Mouse (Mus musculus): ENCODE data around the gene Psmg4. TPM values are rescaled to one million over a fixed set of nuclear protein-coding genes. Genes with fewer than 3 reads are reported as not detected.

Gene Psmg4
- total RNA-seq, 1 experiment from 2014 or later = 56.8 TPM

GRCm38 (mm10) chr13:34185371-34185770, 22.6 kb downstream of the Psmg4 start:
- ATAC-seq (ENCODE audit: extremely low read depth, insufficient number of reproducible peaks, low FRiP score, poor library complexity, severe bottlenecking) = no peak

- peak; percentile 62; the same call in 1 of the 2 replicates for ATAC-seq (ENCODE audit: extremely low read depth, insufficient number of reproducible peaks, low FRiP score, poor library complexity, severe bottlenecking)
Measured at GRCm38 (mm10) chr13:34187571-34187970, 24.8 kb downstream of the Psmg4 start.

DNA sequence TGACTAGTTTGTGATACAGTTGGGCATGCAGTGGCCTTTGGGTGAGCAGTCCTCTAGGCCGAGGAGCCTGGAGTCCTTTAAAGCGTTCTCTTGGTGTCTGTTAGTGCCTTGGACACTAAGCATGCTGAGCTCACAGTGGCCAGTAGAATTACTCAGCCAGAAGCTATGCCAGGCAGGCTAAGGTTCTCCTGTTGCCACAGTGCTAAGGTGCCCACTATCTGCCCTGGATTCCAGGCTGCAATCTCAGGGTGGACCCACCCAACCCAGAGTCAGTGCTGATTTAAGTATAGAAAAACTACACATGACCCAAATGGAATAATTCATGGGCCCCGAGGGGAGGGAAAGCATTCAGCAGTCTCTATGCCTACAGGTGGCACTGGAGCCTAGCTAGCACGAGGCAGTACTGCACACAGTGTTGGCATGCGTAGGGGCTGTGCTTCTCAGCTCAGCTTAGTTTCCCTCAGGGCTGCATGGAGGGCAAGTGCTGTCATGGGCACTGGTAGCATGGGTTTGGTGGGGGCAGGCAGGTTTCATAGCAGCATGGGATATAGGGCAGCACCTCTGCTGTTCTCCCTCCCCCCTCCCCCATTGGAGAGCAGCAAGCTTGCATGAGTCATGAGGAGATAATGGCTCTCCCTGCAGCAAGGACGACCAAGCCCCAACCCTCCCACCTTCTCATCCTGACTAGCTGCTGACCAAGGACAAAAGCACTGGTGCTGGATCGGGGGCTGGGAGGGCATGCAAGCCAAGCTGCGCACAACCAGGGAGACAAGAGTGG, 29.8 kb downstream of the Psmg4 start:
- no peak for ATAC-seq (ENCODE audit: extremely low read depth, insufficient number of reproducible peaks, low FRiP score, poor library complexity, severe bottlenecking)

DNA sequence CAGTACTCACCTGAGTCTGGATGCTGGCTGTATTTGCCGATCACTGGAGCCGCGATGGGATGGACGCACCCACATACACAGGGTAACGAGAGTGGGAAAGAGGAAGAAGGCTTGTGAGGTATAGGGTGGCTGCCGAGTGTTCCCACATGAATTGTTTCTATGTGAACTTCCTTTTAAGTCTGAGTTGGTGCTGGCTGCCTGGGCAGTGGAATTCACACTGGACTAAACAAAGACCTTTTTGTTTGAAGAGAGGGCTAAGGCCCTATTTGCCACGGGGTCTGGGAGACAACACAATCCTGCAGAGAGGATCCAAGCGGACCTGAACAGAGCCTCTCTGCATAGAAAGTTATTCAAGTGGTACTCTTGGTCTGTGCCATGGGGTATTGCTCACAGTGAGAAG, 30.6 kb downstream of the Psmg4 start:
- ATAC-seq (ENCODE audit: extremely low read depth, insufficient number of reproducible peaks, low FRiP score, poor library complexity, severe bottlenecking) = no peak

DNA sequence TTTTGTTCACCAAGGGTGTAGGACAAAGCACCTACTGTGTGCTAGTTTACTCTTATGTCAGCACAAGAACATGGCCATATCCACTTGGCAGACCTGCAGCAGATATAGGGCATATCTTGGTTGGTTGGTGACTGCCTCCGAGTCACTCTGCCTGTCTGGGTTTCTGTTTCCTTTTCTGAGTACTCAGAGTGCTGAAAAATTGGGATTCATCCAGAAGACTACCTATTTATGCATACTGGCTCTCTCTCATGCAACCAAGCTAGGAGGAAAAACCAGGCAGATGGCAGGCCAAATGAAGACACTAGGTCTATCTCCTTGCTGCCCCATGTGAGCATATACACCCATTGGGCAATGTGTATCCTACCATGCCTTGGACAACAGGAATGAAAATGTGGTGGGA, 32.9 kb downstream of the Psmg4 start:
- ATAC-seq (ENCODE audit: extremely low read depth, insufficient number of reproducible peaks, low FRiP score, poor library complexity, severe bottlenecking) = no peak

GRCm38 (mm10) chr13:34205216-34205615, 42.5 kb downstream of the Psmg4 start:
- no peak for ATAC-seq (ENCODE audit: extremely low read depth, insufficient number of reproducible peaks, low FRiP score, poor library complexity, severe bottlenecking)

DNA sequence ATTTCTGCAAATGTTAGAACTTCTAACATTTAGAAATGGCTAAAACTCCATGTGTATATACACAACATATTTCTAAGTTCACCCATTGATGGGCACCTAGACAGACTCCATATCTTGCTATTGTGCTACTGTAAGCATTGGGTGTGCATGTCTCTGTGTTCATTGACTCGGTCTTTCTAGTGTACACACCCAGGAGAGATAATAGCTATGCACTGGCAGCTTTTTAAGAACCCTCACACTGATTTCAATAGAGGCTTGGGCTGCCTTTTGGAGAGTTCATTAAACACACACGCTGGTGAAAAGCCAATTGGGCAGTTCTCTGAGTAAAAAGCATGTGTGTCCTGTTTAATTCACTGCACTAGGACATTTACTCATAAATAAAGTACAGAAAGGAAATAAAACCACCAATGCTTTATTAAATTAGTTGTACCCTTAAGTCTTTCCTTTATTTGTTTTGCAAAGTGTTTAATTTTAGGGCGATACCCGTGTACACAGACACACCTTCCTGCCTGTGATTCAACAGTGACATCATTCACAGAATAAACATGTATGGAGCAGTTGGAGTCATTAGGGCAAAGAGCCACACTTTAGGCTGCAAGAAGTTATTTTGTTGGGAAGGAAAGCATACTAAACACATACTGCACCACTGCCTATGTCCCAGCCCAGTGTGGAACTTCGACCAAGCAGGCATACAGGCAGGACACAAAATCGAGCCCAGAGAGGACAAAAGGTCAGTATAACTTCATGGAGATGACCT, 45.1 kb downstream of the Psmg4 start:
- ATAC-seq (ENCODE audit: extremely low read depth, insufficient number of reproducible peaks, low FRiP score, poor library complexity, severe bottlenecking) = no peak

DNA sequence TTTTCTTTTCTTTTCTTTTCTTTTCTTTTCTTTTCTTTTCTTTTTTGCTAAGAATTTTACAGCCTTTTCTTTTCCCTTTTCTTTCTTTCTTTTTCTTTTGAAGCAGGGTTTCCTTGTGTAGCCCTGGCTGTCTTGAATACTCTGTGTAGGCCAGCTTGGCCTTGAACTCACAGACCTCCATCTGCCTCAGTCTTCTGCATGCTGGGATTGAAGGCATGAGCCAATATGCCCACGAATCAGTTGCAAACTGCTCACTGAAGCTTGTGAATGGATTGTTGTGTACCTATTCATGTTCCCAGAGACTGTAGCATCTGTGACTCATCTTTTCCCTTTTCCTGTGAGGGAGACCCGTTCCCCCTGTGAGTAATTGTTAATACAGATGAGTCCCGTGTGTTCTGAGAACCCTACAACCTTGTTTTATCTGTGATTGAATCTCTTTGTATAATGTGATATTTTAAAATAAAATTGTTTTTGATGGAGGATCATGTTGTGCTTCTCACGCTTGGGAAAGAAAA, 48.6 kb downstream of the Psmg4 start:
- ATAC-seq (ENCODE audit: extremely low read depth, insufficient number of reproducible peaks, low FRiP score, poor library complexity, severe bottlenecking) = no peak

DNA sequence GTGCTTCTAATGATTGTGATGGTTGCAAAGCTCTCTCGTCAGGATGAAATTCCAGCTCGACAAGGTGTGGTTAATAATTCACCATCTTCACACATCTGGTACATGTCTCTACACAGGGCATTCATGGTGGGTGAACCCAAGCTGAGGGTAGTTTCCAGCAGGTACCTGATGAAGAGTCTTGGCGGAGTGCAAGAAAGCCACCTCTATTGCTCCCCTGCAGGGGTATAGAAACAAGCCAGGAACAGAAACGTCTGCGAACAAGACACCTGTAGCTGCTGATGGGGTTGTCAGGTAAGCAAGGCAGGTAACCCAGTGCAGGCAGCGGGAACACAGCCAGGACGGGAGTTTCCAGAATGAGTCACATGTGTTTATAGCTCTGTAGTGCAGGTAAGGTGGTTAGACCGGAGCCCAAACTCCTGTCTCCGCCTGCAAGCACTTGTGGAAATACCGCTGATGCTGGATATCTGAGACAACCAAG, 50.0 kb downstream of the Psmg4 start:
- no peak for ATAC-seq (ENCODE audit: extremely low read depth, insufficient number of reproducible peaks, low FRiP score, poor library complexity, severe bottlenecking)

- no peak for ATAC-seq (ENCODE audit: extremely low read depth, insufficient number of reproducible peaks, low FRiP score, poor library complexity, severe bottlenecking)
Measured at GRCm38 (mm10) chr13:34214855-34215254, 52.1 kb downstream of the Psmg4 start.

DNA sequence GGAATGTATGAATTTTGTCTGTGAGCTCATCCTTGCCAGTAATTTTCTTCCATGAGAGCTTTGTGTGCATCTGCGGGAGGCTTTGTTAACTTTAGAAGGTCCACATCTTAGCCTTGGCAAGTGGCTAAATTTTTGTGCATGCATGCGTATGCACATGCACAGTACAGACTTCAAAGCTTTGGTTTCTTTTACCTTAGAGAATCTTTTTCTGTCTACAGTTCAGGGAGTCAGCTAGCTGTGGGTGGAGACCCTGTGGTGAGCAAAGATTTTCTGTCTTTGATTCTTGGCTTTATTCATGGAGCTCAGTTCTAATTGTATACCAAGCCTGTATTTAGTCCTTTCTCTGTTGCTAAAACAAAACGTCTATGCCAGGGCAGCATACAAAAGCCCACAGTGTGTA, 56.0 kb downstream of the Psmg4 start:
- ATAC-seq (ENCODE audit: extremely low read depth, insufficient number of reproducible peaks, low FRiP score, poor library complexity, severe bottlenecking) = no peak

- no peak for ATAC-seq (ENCODE audit: extremely low read depth, insufficient number of reproducible peaks, low FRiP score, poor library complexity, severe bottlenecking)
Measured at GRCm38 (mm10) chr13:34219728-34220127, 57.0 kb downstream of the Psmg4 start.

DNA sequence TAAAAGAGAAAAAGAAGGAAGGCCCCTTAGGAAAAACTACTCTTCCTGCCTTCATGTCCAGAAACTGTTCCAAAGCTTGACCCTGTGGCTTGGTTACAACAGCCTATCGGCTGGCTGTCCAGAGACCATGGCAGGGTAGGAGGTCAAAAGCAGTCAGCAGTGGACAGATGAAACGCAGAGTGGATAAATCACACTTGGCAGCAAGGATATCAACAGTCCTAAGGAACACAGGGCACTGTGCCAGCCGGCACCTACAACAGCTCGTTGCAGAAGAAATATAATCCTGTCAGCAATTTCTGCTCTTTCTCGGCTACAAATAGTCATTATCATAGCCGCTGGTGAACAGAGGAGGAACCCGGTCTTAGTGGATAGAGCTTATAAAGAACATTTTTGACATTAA, 60.2 kb downstream of the Psmg4 start:
- ATAC-seq (ENCODE audit: extremely low read depth, insufficient number of reproducible peaks, low FRiP score, poor library complexity, severe bottlenecking) = no peak

DNA sequence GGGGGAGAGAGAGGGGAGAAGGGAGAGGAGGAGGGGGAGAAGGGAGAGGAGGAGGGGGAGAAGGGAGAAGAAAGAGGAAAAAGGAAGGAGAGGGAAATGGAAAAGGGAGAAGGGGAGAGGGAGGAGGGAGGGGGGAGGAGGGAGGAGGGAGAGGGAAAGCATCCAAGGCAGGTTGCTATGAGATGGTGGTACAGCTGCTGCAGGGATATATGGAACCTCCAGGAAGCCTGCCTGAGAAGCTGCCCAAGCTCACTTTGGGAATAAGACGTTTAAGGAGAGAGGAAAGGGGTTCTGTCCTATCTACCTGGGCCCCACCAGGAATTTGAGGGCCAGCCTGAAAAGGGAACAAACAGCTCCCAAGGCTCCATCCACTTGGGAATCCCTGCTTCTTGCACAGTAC, 64.2 kb downstream of the Psmg4 start:
- ATAC-seq (ENCODE audit: extremely low read depth, insufficient number of reproducible peaks, low FRiP score, poor library complexity, severe bottlenecking) = no peak

Other genes starting within 250 kb of the Psmg4 start
- gene Nqo2, start 198.3 kb upstream of the Psmg4 start, total RNA-seq (2017) = 5.4 and 7.0 TPM in 2 replicates
- gene Ripk1, start 160.6 kb upstream of the Psmg4 start, total RNA-seq (2017) = 60.7 and 65.5 TPM in 2 replicates
- gene Serpinb6a, start 160.2 kb upstream of the Psmg4 start, total RNA-seq (2017) = 21.1 and 24.8 TPM in 2 replicates
- gene Bphl, start 125.4 kb upstream of the Psmg4 start, total RNA-seq (2017) = 7.1 and 14.1 TPM in 2 replicates
- gene Tubb2a, start 85.0 kb upstream of the Psmg4 start, total RNA-seq (2017) = 16.5 and 17.7 TPM in 2 replicates
- 3.8 and 6.5 TPM in 2 replicates for gene Tubb2b, start 32.5 kb upstream of the Psmg4 start, total RNA-seq (2017)
- 1.7 and 2.7 TPM in 2 replicates for gene Slc22a23, start 182.2 kb downstream of the Psmg4 start, total RNA-seq (2017)